Mouse (Mus musculus) lung, embryonic 16.5 days (tissue): ENCODE measurements around the gene Polr3b. TPM values are rescaled to one million over a fixed set of nuclear protein-coding genes. Genes with fewer than 3 reads are reported as not detected.

Source experiments
- ATAC-seq: fragments of 200-750 bp; cut with Nextera tagmentation; 2 replicates; pipeline ENCODE4 v1.8.0; 2017; ENCODE audit warnings: low read depth, mild to moderate bottlenecking, moderate library complexity
- H3K27ac ChIP-seq: fragments of 300-500 bp; sonication (generic); 2 replicates; pipeline ENCODE4 v1.5.1; 2014; ENCODE audit warnings: mild to moderate bottlenecking, control low read depth, low read length
- H3K27me3 ChIP-seq: fragments of 300-500 bp; sonication (generic); 2 replicates; pipeline ENCODE4 v1.6.1; 2014; ENCODE audit warnings: low read depth, low read length, mixed read lengths; ENCODE audit not compliant: control insufficient read depth, insufficient read depth
- H3K36me3 ChIP-seq: fragments of 300-500 bp; sonication (generic); 2 replicates; pipeline ENCODE4 v1.6.1; 2014; ENCODE audit warnings: low read length; ENCODE audit not compliant: control insufficient read depth, insufficient read depth
- H3K4me1 ChIP-seq: fragments of 300-500 bp; sonication (generic); replicated peaks from 2 replicates; pipeline ENCODE4 v1.6.1; 2014; ENCODE audit warnings: low read length, mixed read lengths; ENCODE audit not compliant: control insufficient read depth, insufficient read depth
- H3K4me2 ChIP-seq: fragments of 300-500 bp; sonication (generic); 2 replicates; pipeline ENCODE4 v1.6.1; 2014; ENCODE audit warnings: low read depth, low read length, control low read depth
- H3K4me3 ChIP-seq: fragments of 300-500 bp; sonication (generic); 2 replicates; pipeline ENCODE4 v1.5.1; 2014; ENCODE audit warnings: mild to moderate bottlenecking, low read length, control low read depth
- H3K9ac ChIP-seq: fragments of 300-500 bp; sonication (generic); 2 replicates; pipeline ENCODE4 v1.6.1; 2014; ENCODE audit warnings: low read length, control low read depth
- H3K9me3 ChIP-seq: fragments of 300-500 bp; sonication (generic); 2 replicates; pipeline ENCODE4 v1.6.1; 2016; ENCODE audit warnings: low read length; ENCODE audit not compliant: control insufficient read depth
- WGBS: fragments of 180-500 bp; shearing (Covaris S2); extraction: QIAGEN DNeasy Blood & Tissue Kit; methylation state at CpG from one replicate; pipeline ENCODE4 v1.1.7; 2014; 5-methylcytosine and 5-hydroxymethylcytosine counted together
- polyA plus RNA-seq: library from polyadenylated mRNA; unstranded; fragments of >200 nt; fragmentation: Nextera tagmentation; extraction: Ambion mirVana; gene quantifications from 2 replicates; pipeline ENCODE4 v1.2.1, GENCODE M21; 2015

The Polr3b gene
- polyA plus RNA-seq, 1 experiment from 2014 or later: 15.3 TPM

GRCm38 (mm10) chr10:84636656-84637055, 14.6 kb downstream of the Polr3b start:
- 90% methylated on average over 10 of the region's 10 CpGs for WGBS
- peaks cover 16% of the 10 kb centered on the region for H3K36me3 ChIP-seq

GRCm38 (mm10) chr10:84638382-84638781, 16.3 kb downstream of the Polr3b start:
- ATAC-seq: no peak
- Histone ChIP-seq H3K36me3 (peaks cover 13% of the 10 kb centered on the region), H3K4me3 (no peak overlapping the region), H3K4me2 (no peak overlapping the region), H3K9ac (no peak overlapping the region), H3K9me3 (no peaks in the 10 kb centered on the region), H3K4me1 (no peaks in the 10 kb centered on the region), H3K27ac (no peak overlapping the region), H3K27me3 (no peaks in the 10 kb centered on the region)
- WGBS: 87% methylated on average over 4 of the region's 4 CpGs

More at GRCm38 (mm10) chr10:84636656-84637055, 14.6 kb downstream of the Polr3b start:
- no peak overlapping the region for H3K27ac ChIP-seq
- H3K27me3 ChIP-seq: no peaks in the 10 kb centered on the region
- no peaks in the 10 kb centered on the region for H3K9me3 ChIP-seq
- ATAC-seq: no peak
- no peak overlapping the region for H3K9ac ChIP-seq
- no peak overlapping the region for H3K4me3 ChIP-seq
- H3K4me1 ChIP-seq: no peaks in the 10 kb centered on the region
- no peak overlapping the region for H3K4me2 ChIP-seq

- no peak for ATAC-seq
- Histone ChIP-seq H3K4me3 (no peak overlapping the region), H3K4me1 (no peaks in the 10 kb centered on the region), H3K27me3 (no peaks in the 10 kb centered on the region), H3K27ac (no peak overlapping the region), H3K36me3 (peaks cover 10% of the 10 kb centered on the region), H3K9me3 (no peaks in the 10 kb centered on the region), H3K9ac (no peak overlapping the region), H3K4me2 (no peak overlapping the region)
- WGBS: 54% methylated on average over 4 of the region's 4 CpGs
Measured at GRCm38 (mm10) chr10:84639525-84640287, 17.6 kb downstream of the Polr3b start.

DNA sequence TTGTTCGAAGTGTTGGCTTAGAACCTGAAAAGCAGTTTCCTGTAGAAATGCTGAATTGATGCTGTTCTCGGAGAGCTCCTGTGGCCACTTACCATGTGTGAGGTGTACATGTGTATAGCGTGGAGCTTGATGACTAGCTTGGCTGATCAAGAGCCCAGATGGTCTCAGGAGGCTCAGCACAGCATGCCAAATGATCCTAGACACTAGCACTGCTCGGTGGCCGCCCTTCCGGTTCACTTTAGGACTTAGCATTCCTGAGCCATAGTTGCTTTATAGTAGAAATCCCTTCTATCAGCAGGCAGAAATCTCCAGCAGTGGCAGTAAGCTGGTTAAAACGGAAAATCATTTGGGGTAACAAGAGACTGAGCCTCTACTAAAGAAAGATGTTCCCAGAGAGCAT, 18.8 kb downstream of the Polr3b start:
- peaks cover 10% of the 10 kb centered on the region for H3K36me3 ChIP-seq
- no peaks in the 10 kb centered on the region for H3K27me3 ChIP-seq
- no peaks in the 10 kb centered on the region for H3K9me3 ChIP-seq
- peaks cover 2% of the 10 kb centered on the region; the same call in 1 of the 2 replicates for H3K4me1 ChIP-seq
- no peak for ATAC-seq
- no peak overlapping the region for H3K9ac ChIP-seq
- 88% methylated on average over 7 of the region's 7 CpGs for WGBS
- no peak overlapping the region for H3K4me2 ChIP-seq
- no peak overlapping the region for H3K4me3 ChIP-seq
- H3K27ac ChIP-seq: no peak overlapping the region

DNA sequence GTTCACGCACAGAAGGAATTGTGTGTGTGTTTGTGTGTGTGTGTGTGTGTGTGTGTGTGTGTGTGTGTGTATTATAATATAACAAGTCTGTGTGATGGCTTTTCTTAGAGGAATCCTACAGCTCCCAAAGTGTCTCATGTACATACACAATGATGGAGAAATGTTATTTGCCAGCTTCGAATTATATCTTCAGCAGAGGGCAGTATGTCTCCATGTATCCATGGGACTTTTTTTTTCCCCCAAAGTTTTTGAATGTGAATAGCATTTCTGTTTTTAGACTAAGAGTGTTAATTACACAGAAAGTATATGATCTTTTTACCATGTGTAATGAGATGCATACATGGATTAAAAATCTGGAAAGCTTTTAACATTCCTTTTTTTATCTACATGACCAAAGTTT, 19.5 kb downstream of the Polr3b start:
- ATAC-seq: no peak
- Histone ChIP-seq H3K27ac (no peak overlapping the region), H3K4me3 (no peak overlapping the region), H3K4me2 (no peak overlapping the region), H3K9ac (no peak overlapping the region), H3K36me3 (peaks cover 7% of the 10 kb centered on the region), H3K27me3 (no peaks in the 10 kb centered on the region), H3K4me1 (peaks cover 4% of the 10 kb centered on the region; the same call in 1 of the 2 replicates), H3K9me3 (no peaks in the 10 kb centered on the region)
- WGBS: 55% methylated on average over 2 of the region's 2 CpGs

GRCm38 (mm10) chr10:84645940-84646339, 23.8 kb downstream of the Polr3b start:
- H3K4me2 ChIP-seq: no peak overlapping the region
- no peaks in the 10 kb centered on the region for H3K27me3 ChIP-seq
- no peaks in the 10 kb centered on the region for H3K9me3 ChIP-seq
- H3K4me1 ChIP-seq: peaks cover 7% of the 10 kb centered on the region; the same call in 1 of the 2 replicates
- H3K4me3 ChIP-seq: no peak overlapping the region
- no peak overlapping the region for H3K9ac ChIP-seq
- H3K36me3 ChIP-seq: peaks cover 7% of the 10 kb centered on the region
- WGBS: 55% methylated on average over 8 of the region's 8 CpGs
- H3K27ac ChIP-seq: peak overlapping the region; percentile 9
- no peak for ATAC-seq

DNA sequence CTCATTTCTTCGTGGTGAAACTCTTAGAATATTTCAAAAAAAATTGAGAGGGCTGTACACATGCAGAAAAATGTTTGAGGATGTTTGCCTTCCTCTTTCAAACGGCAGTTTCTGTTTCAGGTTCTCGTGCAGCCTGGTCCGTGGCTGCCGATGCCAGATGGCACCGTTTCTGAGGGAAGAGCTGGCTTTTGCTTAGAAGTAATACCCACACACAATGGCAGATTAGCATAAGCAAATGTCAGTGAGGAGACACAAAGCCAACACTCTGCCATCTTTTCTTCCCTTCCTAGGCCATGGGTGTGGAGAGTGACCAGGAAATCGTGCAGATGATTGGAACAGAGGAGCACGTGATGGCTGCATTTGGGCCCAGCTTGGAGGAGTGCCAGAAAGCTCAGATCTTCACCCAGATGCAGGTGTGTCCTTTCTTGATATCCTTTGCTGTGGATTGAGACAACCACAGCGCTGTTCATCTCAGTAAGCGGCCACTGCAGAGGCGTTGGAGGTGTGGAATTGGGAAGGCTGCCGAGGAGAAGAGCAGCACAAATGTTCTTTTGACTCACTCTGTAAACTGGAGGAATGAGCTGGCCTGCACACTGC, 24.5 kb downstream of the Polr3b start:
- peaks cover 7% of the 10 kb centered on the region for H3K36me3 ChIP-seq
- peak; percentile 28; the same call in 1 of the 2 replicates for ATAC-seq

DNA sequence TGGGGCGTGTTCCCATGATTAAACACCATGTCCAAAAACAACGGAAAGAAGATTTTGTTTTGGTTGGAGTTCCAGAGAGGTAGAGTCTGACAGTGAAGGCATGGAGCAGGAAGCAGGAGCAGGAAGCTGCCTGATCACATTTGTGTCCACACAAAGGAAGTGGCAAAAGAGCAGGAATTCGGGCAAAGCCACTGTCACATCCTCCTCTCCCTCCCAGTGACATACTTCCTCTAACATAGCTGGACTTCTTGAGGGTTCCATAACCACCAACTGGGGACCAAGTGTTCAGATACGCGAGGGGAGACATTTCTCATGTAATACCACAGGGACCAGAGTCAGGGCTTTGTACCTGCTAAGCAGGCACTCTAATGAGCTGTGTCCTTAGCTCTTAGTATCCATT, 25.2 kb downstream of the Polr3b start:
- H3K4me1 ChIP-seq: peaks cover 7% of the 10 kb centered on the region; the same call in 1 of the 2 replicates
- H3K27ac ChIP-seq: no peak overlapping the region; the same call in 1 of the 2 replicates
- no peak overlapping the region for H3K4me2 ChIP-seq
- 85% methylated on average over 5 of the region's 5 CpGs for WGBS
- H3K9ac ChIP-seq: no peak overlapping the region
- H3K36me3 ChIP-seq: peaks cover 7% of the 10 kb centered on the region
- H3K4me3 ChIP-seq: no peak overlapping the region
- no peak for ATAC-seq
- H3K27me3 ChIP-seq: no peaks in the 10 kb centered on the region
- no peaks in the 10 kb centered on the region for H3K9me3 ChIP-seq

More for the DNA sequence above, 24.5 kb downstream of the Polr3b start:
- H3K4me1 ChIP-seq: peaks cover 7% of the 10 kb centered on the region; the same call in 1 of the 2 replicates
- peak overlapping the region; percentile 25; the same call in 1 of the 2 replicates for H3K4me2 ChIP-seq
- WGBS: 61% methylated on average over 12 of the region's 12 CpGs
- no peak overlapping the region for H3K9ac ChIP-seq
- H3K27me3 ChIP-seq: no peaks in the 10 kb centered on the region
- no peaks in the 10 kb centered on the region for H3K9me3 ChIP-seq
- H3K4me3 ChIP-seq: no peak overlapping the region
- H3K27ac ChIP-seq: peak overlapping the region; percentile 9; the same call in 1 of the 2 replicates

GRCm38 (mm10) chr10:84648911-84649310, 26.8 kb downstream of the Polr3b start:
- no peak overlapping the region for H3K27ac ChIP-seq
- WGBS: 80% methylated on average over 4 of the region's 4 CpGs
- no peaks in the 10 kb centered on the region for H3K9me3 ChIP-seq
- H3K4me3 ChIP-seq: no peak overlapping the region
- H3K4me1 ChIP-seq: peaks cover 7% of the 10 kb centered on the region; the same call in 1 of the 2 replicates
- H3K9ac ChIP-seq: no peak overlapping the region
- no peak overlapping the region for H3K4me2 ChIP-seq
- H3K36me3 ChIP-seq: peaks cover 10% of the 10 kb centered on the region
- no peaks in the 10 kb centered on the region for H3K27me3 ChIP-seq
- no peak for ATAC-seq
